Mouse (Mus musculus) myocyte (in vitro differentiated cells): Measurements from ENCODE around the gene Defb23.

Source experiments
- CEBPB ChIP-seq: IDR thresholded peaks from 2 replicates; pipeline ENCODE4 v1.6.1; 2011; ENCODE audit warnings: mild to moderate bottlenecking, moderate library complexity; ENCODE audit not compliant: poor library complexity, insufficient read depth, severe bottlenecking
- E2F4 ChIP-seq: IDR thresholded peaks from one replicate; pipeline ENCODE4 v1.6.1; 2011; ENCODE audit warnings: mild to moderate bottlenecking, control low read depth, moderate library complexity; ENCODE audit not compliant: insufficient read depth
- MAX ChIP-seq: IDR thresholded peaks from one replicate; pipeline ENCODE4 v1.6.1; 2011; ENCODE audit warnings: low read depth, mild to moderate bottlenecking, control low read depth
- MYOD1 ChIP-seq, 3 experiments: IDR thresholded peaks; one replicate each; pipeline ENCODE4 v1.6.1; 2011; ENCODE audit warnings: control low read depth in 2 of 3, low read depth in 2 of 3, mild to moderate bottlenecking in 2 of 3, moderate library complexity in 1 of 3; ENCODE audit not compliant: insufficient read length in 2 of 3, control insufficient read depth in 1 of 3
- MYOG ChIP-seq, 3 experiments: IDR thresholded peaks; one replicate each; pipeline ENCODE4 v1.6.1; 2011; ENCODE audit warnings: control low read depth in 2 of 3, low read depth in 2 of 3, mild to moderate bottlenecking in 2 of 3; ENCODE audit not compliant: insufficient read length in 2 of 3, control insufficient read depth in 1 of 3, insufficient read depth in 1 of 3
- POLR2A ChIP-seq: IDR thresholded peaks from one replicate; pipeline ENCODE4 v1.6.1; 2011; ENCODE audit warnings: low read depth, mild to moderate bottlenecking, control low read depth, moderate library complexity; ENCODE audit not compliant: insufficient read length
- POLR2AphosphoS2 ChIP-seq: IDR thresholded peaks from one replicate; pipeline ENCODE4 v1.6.1; 2011; ENCODE audit warnings: low read depth, control low read depth; ENCODE audit not compliant: insufficient read length
- REST ChIP-seq: IDR thresholded peaks from one replicate; pipeline ENCODE4 v1.6.1; 2011; ENCODE audit warnings: mild to moderate bottlenecking, control low read depth, moderate library complexity; ENCODE audit not compliant: insufficient read depth, insufficient read length
- SRF ChIP-seq: IDR thresholded peaks from one replicate; pipeline ENCODE4 v1.6.1; 2011; ENCODE audit warnings: low read depth; ENCODE audit not compliant: control insufficient read depth, insufficient read length
- TCF12 ChIP-seq: IDR thresholded peaks from one replicate; pipeline ENCODE4 v1.6.1; 2011; ENCODE audit warnings: mild to moderate bottlenecking, control low read depth; ENCODE audit not compliant: poor library complexity, insufficient read depth, severe bottlenecking
- TCF3 ChIP-seq: IDR thresholded peaks from one replicate; pipeline ENCODE4 v1.6.1; 2011; ENCODE audit warnings: low read depth, control low read depth; ENCODE audit not compliant: insufficient read length
- USF1 ChIP-seq: IDR thresholded peaks from one replicate; pipeline ENCODE4 v1.6.1; 2011; ENCODE audit warnings: low read depth, mild to moderate bottlenecking, control low read depth, moderate library complexity

- no peak for TF ChIP-seq MAX
- TF ChIP-seq SRF: no peak
- no peak for TF ChIP-seq TCF12
- TF ChIP-seq POLR2A: no peak
- no peak for TF ChIP-seq USF1
- TF ChIP-seq CEBPB: no peak
- no peak for TF ChIP-seq POLR2AphosphoS2
- no peak for TF ChIP-seq E2F4
- TF ChIP-seq MYOD1 (IDR thresholded peaks at IDR 0.05; ENCODE audit: control insufficient read depth in 1 of 3, insufficient read length in 2 of 3, low read depth in 2 of 3): no peak
- TF ChIP-seq REST: no peak
- no peak for TF ChIP-seq MYOG (IDR thresholded peaks at IDR 0.05; ENCODE audit: control insufficient read depth in 1 of 3, insufficient read depth in 1 of 3, insufficient read length in 2 of 3, low read depth in 2 of 3)
- TF ChIP-seq TCF3: no peak
Measured at GRCm38 (mm10) chr2:152511592-152511991, 47.2 kb upstream of the Defb23 start, which contains the start of gene Defb26.
